Mouse (Mus musculus) midbrain, embryonic 13.5 days (tissue): ENCODE measurements at regions not wholly inside any gene's neighbourhood (a gene's known extent, or its start where the extent isn't known, plus 50 kb on each side); places are given as distances from the start of the nearest gene placed in this dataset.

Source experiments
- ATAC-seq: fragments of 200-750 bp; cut with Nextera tagmentation; 2 replicates; pipeline ENCODE4 v1.8.0; 2017; ENCODE audit warnings: mild to moderate bottlenecking, moderate TSS enrichment, moderate library complexity
- H3K27ac ChIP-seq: fragments of 300-500 bp; sonication (generic); 2 replicates; pipeline ENCODE4 v1.5.1; 2015; ENCODE audit warnings: inconsistent platforms, mild to moderate bottlenecking, moderate library complexity
- H3K27me3 ChIP-seq: fragments of 300-500 bp; sonication (generic); 2 replicates; pipeline ENCODE4 v1.6.1; 2015; ENCODE audit warnings: mild to moderate bottlenecking, inconsistent platforms
- H3K36me3 ChIP-seq: fragments of 300-500 bp; sonication (generic); 2 replicates; pipeline ENCODE4 v1.6.1; 2015; ENCODE audit warnings: mild to moderate bottlenecking, inconsistent platforms
- H3K4me1 ChIP-seq: fragments of 300-500 bp; sonication (generic); replicated peaks from 2 replicates; pipeline ENCODE4 v1.6.1; 2015; ENCODE audit warnings: inconsistent platforms
- H3K4me2 ChIP-seq: fragments of 300-500 bp; sonication (generic); replicated peaks from 2 replicates; pipeline ENCODE4 v1.6.1; 2015; ENCODE audit warnings: moderate library complexity, mild to moderate bottlenecking, inconsistent platforms
- H3K4me3 ChIP-seq: fragments of 300-500 bp; sonication (generic); replicated peaks from 2 replicates; pipeline ENCODE4 v1.5.1; 2015; ENCODE audit warnings: mild to moderate bottlenecking, inconsistent platforms
- H3K9ac ChIP-seq: fragments of 300-500 bp; sonication (generic); replicated peaks from 2 replicates; pipeline ENCODE4 v1.6.1; 2015; ENCODE audit warnings: mild to moderate bottlenecking, inconsistent platforms
- H3K9me3 ChIP-seq: fragments of 300-500 bp; sonication (generic); 2 replicates; pipeline ENCODE4 v1.6.1; 2016; ENCODE audit warnings: mild to moderate bottlenecking, inconsistent platforms
- WGBS: fragments of 180-500 bp; shearing (Covaris S2); methylation state at CpG from one replicate; pipeline ENCODE4 v1.1.7; 2015; 5-methylcytosine and 5-hydroxymethylcytosine counted together

DNA sequence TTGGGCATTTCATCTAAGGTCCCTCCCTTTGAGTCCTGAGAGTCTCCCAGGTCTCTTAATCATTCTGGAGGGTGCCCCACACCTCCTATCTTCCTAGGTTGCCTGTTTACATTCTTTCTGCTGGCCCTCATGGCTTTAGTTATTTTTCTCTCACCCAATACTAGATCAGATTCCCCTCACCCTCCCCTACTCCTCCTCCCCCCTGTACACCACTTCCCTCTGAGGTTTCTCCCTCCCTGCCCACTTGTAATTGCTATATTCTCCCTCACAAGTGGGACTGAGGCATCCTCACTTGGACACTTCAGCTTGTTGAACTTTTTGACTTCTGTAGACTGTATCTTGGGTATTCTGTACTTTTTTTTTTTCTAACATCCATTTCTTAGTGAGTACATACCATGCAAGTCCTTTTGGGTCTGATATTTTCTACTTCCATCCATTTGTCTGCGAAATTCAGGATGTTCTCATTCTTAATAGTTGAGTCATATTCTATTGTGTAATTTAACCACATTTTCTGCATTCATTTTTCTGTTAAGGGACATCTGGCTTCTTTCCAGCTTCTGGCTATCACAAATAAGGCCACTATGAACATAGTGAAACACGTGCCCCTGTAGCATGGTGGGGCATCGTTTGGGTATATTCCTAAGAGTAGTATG lies 113.3 kb downstream of the 4931408C20Rik start:
- no peaks in the 10 kb centered on the region for H3K27me3 ChIP-seq
- no peaks in the 10 kb centered on the region for H3K9me3 ChIP-seq
- H3K4me1 ChIP-seq = no peaks in the 10 kb centered on the region
- no peak overlapping the region for H3K9ac ChIP-seq
- no peaks in the 10 kb centered on the region for H3K36me3 ChIP-seq
- no peak overlapping the region for H3K4me3 ChIP-seq
- H3K27ac ChIP-seq = no peak overlapping the region
- no peak overlapping the region for H3K4me2 ChIP-seq
- WGBS = 80% methylated on average over 3 of the region's 3 CpGs
- ATAC-seq = no peak

DNA sequence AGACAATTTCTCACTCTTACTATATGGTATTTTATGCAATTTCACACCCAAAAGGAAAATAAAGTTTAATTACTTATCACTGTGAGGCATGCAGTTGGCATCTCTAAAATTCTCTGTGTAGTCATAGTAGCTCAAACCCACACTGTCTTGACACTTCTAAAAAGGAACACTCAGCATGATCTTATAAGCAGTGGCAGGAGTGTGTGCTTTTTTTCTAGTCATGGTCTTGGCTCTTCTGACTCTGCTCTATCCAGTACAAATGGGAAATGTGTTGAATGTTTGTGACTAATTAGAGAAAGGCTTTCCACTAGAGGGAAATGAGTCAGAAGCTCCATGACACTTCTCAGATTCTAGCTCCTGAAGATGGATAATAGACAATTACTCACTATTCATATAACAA lies 127.8 kb downstream of the 4931408C20Rik start:
- Histone ChIP-seq H3K27ac (no peak overlapping the region), H3K4me3 (no peak overlapping the region), H3K27me3 (no peaks in the 10 kb centered on the region), H3K9ac (no peak overlapping the region), H3K4me2 (no peak overlapping the region), H3K36me3 (no peaks in the 10 kb centered on the region), H3K9me3 (no peaks in the 10 kb centered on the region), H3K4me1 (no peaks in the 10 kb centered on the region)
- ATAC-seq = no peak

DNA sequence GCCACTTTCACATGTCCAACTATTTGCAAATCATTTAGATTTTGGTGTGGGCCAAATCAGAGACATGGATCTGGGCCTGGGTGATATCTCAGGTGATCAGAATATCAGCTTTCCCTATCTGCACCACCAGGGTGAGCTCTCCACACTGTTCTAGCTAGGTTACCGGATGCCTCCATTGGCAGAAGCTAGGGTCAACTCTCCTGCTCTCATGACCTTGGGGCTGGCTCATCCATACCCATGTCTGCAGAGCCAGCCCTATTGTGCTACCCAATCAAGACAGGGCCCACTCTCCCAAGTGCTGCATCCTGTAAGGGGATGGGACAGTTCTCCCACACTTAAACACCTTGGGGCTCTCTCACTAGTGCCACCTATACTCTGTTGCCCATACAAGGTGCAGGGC lies 162.7 kb downstream of the 4931408C20Rik start:
- H3K4me1 ChIP-seq = no peaks in the 10 kb centered on the region
- no peaks in the 10 kb centered on the region for H3K36me3 ChIP-seq
- H3K9ac ChIP-seq = no peak overlapping the region
- H3K27ac ChIP-seq = no peak overlapping the region
- H3K4me3 ChIP-seq = no peak overlapping the region
- H3K27me3 ChIP-seq = no peaks in the 10 kb centered on the region
- H3K4me2 ChIP-seq = no peak overlapping the region
- WGBS = 89% methylated on average over 1 of the region's 1 CpGs
- H3K9me3 ChIP-seq = no peaks in the 10 kb centered on the region
- no peak for ATAC-seq

DNA sequence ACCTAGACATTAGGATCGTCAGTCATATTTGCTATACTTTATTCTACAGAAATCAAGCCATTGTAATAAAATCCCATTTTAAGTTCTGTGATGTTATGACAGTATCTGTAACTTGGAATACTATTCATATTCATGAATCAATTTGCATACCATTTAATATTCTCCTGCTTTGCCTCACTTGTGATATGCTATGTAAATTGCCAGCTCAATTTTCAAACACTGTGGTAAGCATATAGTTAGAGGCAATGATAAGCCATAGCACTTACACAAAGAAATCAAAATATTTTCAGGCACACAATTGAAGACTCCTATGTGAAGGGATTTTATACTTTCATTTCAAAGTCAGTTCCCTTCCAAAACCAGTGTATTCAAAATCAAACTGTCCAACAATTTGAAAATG lies 175.9 kb downstream of the 4931408C20Rik start:
- Histone ChIP-seq H3K4me3 (no peak overlapping the region), H3K4me1 (no peaks in the 10 kb centered on the region), H3K27ac (no peak overlapping the region), H3K36me3 (no peaks in the 10 kb centered on the region), H3K4me2 (no peak overlapping the region), H3K27me3 (no peaks in the 10 kb centered on the region), H3K9me3 (no peaks in the 10 kb centered on the region), H3K9ac (no peak overlapping the region)
- WGBS = 75% methylated on average over 1 of the region's 1 CpGs
- 0 out of 2 replicates have a peak, but pooled peaks have one; percentile 43 for ATAC-seq
